12 mouse cellular contexts compared by ENCODE assay signal in the genomic region with DNA sequence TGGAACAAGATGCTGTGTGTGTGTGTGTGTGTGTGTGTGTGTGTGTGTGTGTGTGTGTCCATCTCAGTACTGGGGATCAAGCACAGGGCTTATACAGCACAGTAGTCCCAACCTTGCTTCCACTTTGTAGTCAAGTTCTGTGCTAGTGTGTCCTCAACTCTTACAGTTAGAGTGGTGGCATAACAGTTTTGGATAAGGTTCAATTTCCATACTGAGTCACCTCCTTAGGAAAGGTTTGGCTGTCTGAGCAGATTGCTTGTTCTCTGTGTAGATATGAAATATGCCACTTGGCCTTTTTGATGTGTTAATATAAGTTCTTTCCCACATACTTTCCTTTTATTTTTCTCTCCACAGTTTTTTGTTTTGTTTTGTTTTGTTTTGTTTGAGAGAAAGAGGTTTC.
"Had no signal": no experiment of that assay in that cellular context is flagged by ENCODE, and none has a peak within 500 bp of the region (broad histone marks: within the 10 kb centered on the region; RNA-seq: fewer than 3 reads in every experiment).

No protein-coding gene starts in this region.

- H3K9me3 ChIP-seq: limb, embryonic 15.5 days; liver, embryonic 12.5 days; lung, embryonic 15.5 days; midbrain, embryonic 15.5 days; neural tube, embryonic 12.5 days; stomach, embryonic 15.5 days had no signal

- DNase-seq: kidney, adult 2 months; kidney, postnatal 25 days; retina, postnatal 1 day; thymus, postnatal 4 days had no signal

- H3K9ac ChIP-seq: limb, embryonic 15.5 days; liver, embryonic 12.5 days; lung, embryonic 15.5 days; midbrain, embryonic 15.5 days; neural tube, embryonic 12.5 days; stomach, embryonic 15.5 days had no signal

- H3K27me3 ChIP-seq: limb, embryonic 15.5 days; liver, embryonic 12.5 days; lung, embryonic 15.5 days; midbrain, embryonic 15.5 days; neural tube, embryonic 12.5 days; stomach, embryonic 15.5 days had no signal

- H3K4me2 ChIP-seq: limb, embryonic 15.5 days; liver, embryonic 12.5 days; lung, embryonic 15.5 days; midbrain, embryonic 15.5 days; neural tube, embryonic 12.5 days; stomach, embryonic 15.5 days had no signal

- H3K27ac ChIP-seq: left cerebral cortex, adult 2 months; limb, embryonic 15.5 days; liver, embryonic 12.5 days; lung, embryonic 15.5 days; midbrain, embryonic 15.5 days; neural tube, embryonic 12.5 days; stomach, embryonic 15.5 days had no signal

- H3K4me3 ChIP-seq: left cerebral cortex, adult 2 months; limb, embryonic 15.5 days; liver, embryonic 12.5 days; lung, embryonic 15.5 days; midbrain, embryonic 15.5 days; neural tube, embryonic 12.5 days; stomach, embryonic 15.5 days had no signal

- ATAC-seq: intestine, embryonic 16.5 days; liver, embryonic 12.5 days; midbrain, embryonic 15.5 days had no signal

- H3K4me1 ChIP-seq: limb, embryonic 15.5 days; liver, embryonic 12.5 days; lung, embryonic 15.5 days; midbrain, embryonic 15.5 days; neural tube, embryonic 12.5 days; stomach, embryonic 15.5 days had no signal
